Mouse (Mus musculus) embryonic fibroblast, embryonic 13.5 days (primary cell): ENCODE results near the gene Samd8.

ENCODE experiments used
- CTCF ChIP-seq: IDR thresholded peaks from 2 replicates; pipeline ENCODE4 v1.5.1; 2011; ENCODE audit warnings: mild to moderate bottlenecking, control low read depth, low read length, moderate library complexity, borderline replicate concordance; ENCODE audit not compliant: insufficient read depth
- POLR2A ChIP-seq: IDR thresholded peaks from 2 replicates; pipeline ENCODE4 v1.6.1; 2011; ENCODE audit warnings: low read depth, mild to moderate bottlenecking, control low read depth, low read length, moderate library complexity

GRCm38 (mm10) chr14:21706759-21707571, 43.4 kb upstream of the Samd8 start:
- TF ChIP-seq POLR2A (no peak), CTCF (no peak)
